Mouse (Mus musculus) ES-Bruce4 (cell line): ENCODE results near the gene Rbms1. TPM values are rescaled to one million over a fixed set of nuclear protein-coding genes. Genes with fewer than 3 reads are reported as not detected.
A peak's percentile ranks its signal among the peaks of the same experiment; 100 is the strongest.

Experiments
- H3K27ac ChIP-seq: 2 replicates; pipeline ENCODE4 v1.5.1; 2012; ENCODE audit warnings: low read length, inconsistent platforms; ENCODE audit not compliant: insufficient read depth
- H3K27me3 ChIP-seq: 2 replicates; pipeline ENCODE4 v1.6.1; 2012; ENCODE audit warnings: mild to moderate bottlenecking, low read length, inconsistent platforms; ENCODE audit not compliant: control insufficient read depth, poor library complexity, insufficient read depth, severe bottlenecking
- H3K36me3 ChIP-seq: 2 replicates; pipeline ENCODE4 v1.6.1; 2012; ENCODE audit warnings: inconsistent platforms, mild to moderate bottlenecking, low read length, moderate library complexity; ENCODE audit not compliant: control insufficient read depth, poor library complexity, insufficient read depth, severe bottlenecking
- H3K4me1 ChIP-seq: one replicate; pipeline ENCODE4 v1.8.1; 2011; ENCODE audit warnings: low read length; ENCODE audit not compliant: control insufficient read depth, insufficient read depth
- H3K4me3 ChIP-seq: 2 replicates; pipeline ENCODE4 v1.5.1; 2011; ENCODE audit warnings: low read depth, mild to moderate bottlenecking, low read length
- H3K9ac ChIP-seq: 2 replicates; pipeline ENCODE4 v1.6.1; 2012; ENCODE audit warnings: low read depth, mild to moderate bottlenecking, inconsistent platforms; ENCODE audit not compliant: poor library complexity, severe bottlenecking
- H3K9me3 ChIP-seq: replicated peaks from 2 replicates; pipeline ENCODE4 v1.6.1; 2012; ENCODE audit warnings: mild to moderate bottlenecking, low read length, inconsistent platforms; ENCODE audit not compliant: control insufficient read depth, poor library complexity, insufficient read depth, severe bottlenecking
- CTCF ChIP-seq: IDR thresholded peaks from one replicate; pipeline ENCODE4 v1.8.1; 2011; ENCODE audit warnings: low read depth, low read length
- EP300 ChIP-seq: IDR thresholded peaks from 2 replicates; pipeline ENCODE4 v1.6.1; 2011; ENCODE audit warnings: low read depth, low read length; ENCODE audit not compliant: insufficient read depth
- POLR2A ChIP-seq: IDR thresholded peaks from one replicate; pipeline ENCODE4 v1.8.1; 2011; ENCODE audit warnings: low read length; ENCODE audit not compliant: insufficient read depth
- polyA plus RNA-seq: library from polyadenylated mRNA; stranded (reverse); fragments of >200 nt; gene quantifications from 2 replicates; pipeline ENCODE4 v1.2.4, GENCODE M21; 2011; ENCODE audit warnings: low read depth; ENCODE audit not compliant: missing spikeins, insufficient read depth, insufficient read length

Gene Rbms1
- polyA plus RNA-seq, 1 experiment: 174 TPM

GRCm38 (mm10) chr2:60882202-60883042, 80.6 kb downstream of the Rbms1 start:
- Histone ChIP-seq H3K9me3 (no peaks in the 10 kb centered on the region), H3K27ac (no peak overlapping the region), H3K4me3 (no peak overlapping the region), H3K9ac (no peak overlapping the region), H3K4me1 (no peaks in the 10 kb centered on the region), H3K36me3 (no peaks in the 10 kb centered on the region; the same call in 1 of the 2 replicates), H3K27me3 (peaks cover 3% of the 10 kb centered on the region)
- TF ChIP-seq EP300: no peak
- no peak for TF ChIP-seq CTCF
- no peak for TF ChIP-seq POLR2A

- H3K4me3 ChIP-seq: peak overlapping the region; percentile 89
- peak overlapping the region; percentile 99 for H3K9ac ChIP-seq
- TF ChIP-seq CTCF (no peak), EP300 (no peak)
- H3K4me1 ChIP-seq: no peaks in the 10 kb centered on the region
- peaks cover 3% of the 10 kb centered on the region for H3K27me3 ChIP-seq
- H3K27ac ChIP-seq: no peak overlapping the region
- H3K9me3 ChIP-seq: no peaks in the 10 kb centered on the region
- H3K36me3 ChIP-seq: no peaks in the 10 kb centered on the region; the same call in 1 of the 2 replicates
These were observed 81.4 kb downstream of the Rbms1 start for GRCm38 (mm10) chr2:60881571-60882041.

- no peaks in the 10 kb centered on the region for H3K9me3 ChIP-seq
- H3K27ac ChIP-seq: no peak overlapping the region
- no peaks in the 10 kb centered on the region; the same call in 1 of the 2 replicates for H3K36me3 ChIP-seq
- H3K4me1 ChIP-seq: peaks cover 2% of the 10 kb centered on the region
- H3K4me3 ChIP-seq: peak overlapping the region; percentile 89
- H3K27me3 ChIP-seq: peaks cover 3% of the 10 kb centered on the region
- TF ChIP-seq CTCF (no peak), EP300 (no peak), POLR2A (no peak)
- H3K9ac ChIP-seq: peak overlapping the region; percentile 99
These were observed 82.0 kb downstream of the Rbms1 start for GRCm38 (mm10) chr2:60880789-60881570.

GRCm38 (mm10) chr2:60879966-60880788, 82.8 kb downstream of the Rbms1 start:
- peaks cover 3% of the 10 kb centered on the region for H3K27me3 ChIP-seq
- H3K4me1 ChIP-seq: peaks cover 3% of the 10 kb centered on the region

GRCm38 (mm10) chr2:60879141-60879818, 83.7 kb downstream of the Rbms1 start:
- TF ChIP-seq POLR2A (no peak), EP300 (no peak), CTCF (no peak)
- Histone ChIP-seq H3K9me3 (no peaks in the 10 kb centered on the region), H3K9ac (no peak overlapping the region), H3K36me3 (no peaks in the 10 kb centered on the region; the same call in 1 of the 2 replicates), H3K4me3 (no peak overlapping the region), H3K27ac (no peak overlapping the region), H3K27me3 (peaks cover 3% of the 10 kb centered on the region), H3K4me1 (peaks cover 3% of the 10 kb centered on the region)

More at GRCm38 (mm10) chr2:60879966-60880788, 82.8 kb downstream of the Rbms1 start:
- peak overlapping the region; percentile 44 for H3K27ac ChIP-seq
- peak overlapping the region; percentile 89 for H3K4me3 ChIP-seq
- no peaks in the 10 kb centered on the region for H3K9me3 ChIP-seq
- TF ChIP-seq CTCF (no peak), POLR2A (no peak), EP300 (no peak)
- H3K9ac ChIP-seq: peak overlapping the region; percentile 99
- H3K36me3 ChIP-seq: no peaks in the 10 kb centered on the region; the same call in 1 of the 2 replicates
